Mouse (Mus musculus): ENCODE results near the gene Ccl7.

The Ccl7 gene

DNA sequence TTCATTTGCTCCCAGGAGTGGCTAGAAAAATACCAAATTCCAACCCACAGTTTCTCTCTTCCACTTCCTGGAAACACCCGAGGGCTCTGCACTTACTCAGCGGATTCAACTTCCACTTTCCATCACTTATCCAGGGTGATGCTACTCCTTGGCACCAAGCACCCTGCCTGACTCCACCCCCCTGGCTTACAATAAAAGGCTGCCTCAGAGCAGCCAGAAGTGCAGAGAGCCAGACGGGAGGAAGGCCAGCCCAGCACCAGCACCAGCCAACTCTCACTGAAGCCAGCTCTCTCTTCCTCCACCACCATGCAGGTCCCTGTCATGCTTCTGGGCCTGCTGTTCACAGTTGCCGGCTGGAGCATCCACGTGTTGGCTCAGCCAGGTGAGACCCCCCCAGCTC lies 10.2 kb upstream of the Ccl7 start, which contains the start of gene Ccl2:
Gene Ccl2, plus strand, starts transcription at position 216 of the 400 bp plus-strand sequence.
- DNase-seq (ENCODE audit: low spot score) = peak; percentile 79

DNA sequence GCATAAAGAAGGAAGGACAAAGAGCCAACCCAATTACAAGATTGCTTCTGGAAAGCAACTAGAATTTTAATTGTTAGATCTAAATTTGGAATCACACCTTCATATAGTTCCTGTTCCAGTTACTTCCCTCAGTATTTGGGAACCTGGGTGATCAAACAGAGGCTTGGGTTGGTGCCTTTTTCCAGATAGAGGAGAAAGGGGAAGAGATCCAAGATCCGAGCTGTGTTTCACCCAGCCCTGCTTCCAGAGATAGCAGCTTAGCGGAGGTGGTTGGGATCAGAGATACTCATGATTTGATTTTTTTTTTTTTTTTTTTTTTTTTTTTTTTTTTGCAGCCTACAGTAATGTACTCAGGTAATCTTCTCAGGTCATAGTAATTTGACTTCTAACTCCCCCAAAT lies 9.7 kb upstream of the Ccl7 start:
- no peak for DNase-seq (ENCODE audit: low spot score)

DNA sequence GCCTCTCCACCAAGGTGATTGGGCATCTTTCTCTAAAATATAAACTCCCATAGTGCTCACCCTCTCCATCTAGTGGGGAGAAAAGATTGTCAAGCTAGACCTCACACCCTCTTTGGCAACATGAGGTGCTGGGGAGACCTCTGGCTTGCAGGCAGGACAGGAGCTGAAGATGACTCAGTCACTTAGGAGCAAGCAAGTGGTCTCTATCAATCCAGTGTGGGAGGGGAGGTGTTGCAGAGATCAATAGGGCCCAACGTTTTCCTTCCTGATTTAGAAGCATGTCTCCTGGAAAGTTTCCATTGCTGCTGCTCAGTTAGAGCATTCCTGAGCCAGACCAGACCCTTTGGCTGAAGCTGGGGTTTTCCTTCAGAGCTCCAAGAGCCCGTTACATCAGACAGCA lies 7.0 kb upstream of the Ccl7 start, which contains the start of gene Gm17268:
Gene Gm17268, minus strand, starts transcription at position 28 of the 400 bp plus-strand sequence.
- DNase-seq (ENCODE audit: low spot score) = no peak

DNA sequence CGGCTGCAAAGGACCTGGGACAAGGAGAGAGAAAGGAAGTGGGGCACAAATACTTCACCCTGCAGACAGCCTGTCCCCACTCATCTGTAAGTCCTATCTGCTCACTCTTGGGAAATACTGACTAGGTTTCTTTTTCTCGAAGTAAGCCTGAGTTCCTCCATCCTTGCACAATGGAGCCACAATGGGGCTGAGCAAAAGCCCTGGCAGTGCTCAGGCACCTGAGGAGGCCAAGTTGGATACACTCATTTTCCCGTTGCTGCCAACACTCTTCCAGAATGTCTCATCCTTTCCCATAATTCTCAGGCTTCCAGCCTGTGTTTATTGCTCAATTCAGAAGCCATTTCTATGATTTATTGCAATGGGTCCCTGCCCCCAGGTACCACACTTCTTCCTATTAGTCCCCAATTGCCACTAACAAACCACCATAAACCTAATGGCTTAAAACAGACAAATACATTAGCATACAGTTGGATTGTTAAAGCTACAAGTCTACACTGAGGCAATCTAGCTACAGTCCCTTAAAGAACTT lies 6.3 kb upstream of the Ccl7 start:
- no peak for DNase-seq (ENCODE audit: low spot score)

DNA sequence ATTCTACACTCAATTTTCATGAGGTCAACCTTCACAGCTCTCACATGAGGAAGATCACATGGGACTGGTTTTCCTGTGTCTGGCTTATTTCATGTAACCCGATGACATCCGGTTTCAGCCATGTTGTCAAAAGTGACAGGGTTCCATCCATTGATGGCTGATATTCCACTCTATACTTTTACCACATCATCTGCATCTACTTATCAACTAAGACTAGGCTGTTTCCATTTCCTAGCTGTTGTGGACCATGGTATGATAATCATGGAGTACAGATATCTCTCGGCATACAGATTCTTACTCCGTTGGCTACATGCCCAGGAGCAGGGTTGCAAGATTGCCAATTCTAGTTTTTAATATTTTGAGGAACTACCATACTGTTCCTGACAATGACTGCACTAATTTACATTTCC lies 3.8 kb upstream of the Ccl7 start:
- DNase-seq (ENCODE audit: low spot score) = no peak

DNA sequence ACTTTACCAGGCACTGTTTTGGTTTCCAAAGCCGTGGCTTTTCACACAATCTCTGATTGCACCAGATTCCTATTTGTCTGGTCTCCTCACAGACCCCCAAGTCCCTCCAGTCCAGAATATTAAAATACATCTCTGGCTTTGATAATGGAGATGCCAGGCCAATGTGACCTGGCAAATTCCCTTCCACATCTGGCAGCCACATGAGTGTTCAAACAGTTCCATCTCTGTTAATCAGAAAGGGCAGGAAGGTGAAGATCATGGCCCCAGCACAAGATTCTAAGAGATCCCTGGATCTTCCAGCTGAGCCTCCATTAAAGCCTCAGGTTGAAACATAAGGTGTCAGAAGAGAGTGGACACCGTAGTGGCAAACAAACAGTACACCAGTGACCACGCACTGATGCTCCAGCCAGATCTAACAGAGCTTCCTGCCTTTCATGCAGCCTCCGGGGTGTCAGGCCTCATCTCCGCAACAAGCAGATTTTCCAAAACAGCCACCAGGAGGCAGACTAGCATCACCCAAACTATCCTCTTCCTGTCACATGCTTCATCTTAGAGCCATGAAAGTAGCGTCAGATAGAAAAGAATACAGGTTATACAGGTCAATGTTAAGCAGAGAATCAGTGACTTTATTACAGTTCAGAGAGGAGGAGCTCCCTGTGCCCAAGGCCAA lies 2.4 kb downstream of the Ccl7 start:
- DNase-seq (ENCODE audit: low spot score) = peak; percentile 53

DNA sequence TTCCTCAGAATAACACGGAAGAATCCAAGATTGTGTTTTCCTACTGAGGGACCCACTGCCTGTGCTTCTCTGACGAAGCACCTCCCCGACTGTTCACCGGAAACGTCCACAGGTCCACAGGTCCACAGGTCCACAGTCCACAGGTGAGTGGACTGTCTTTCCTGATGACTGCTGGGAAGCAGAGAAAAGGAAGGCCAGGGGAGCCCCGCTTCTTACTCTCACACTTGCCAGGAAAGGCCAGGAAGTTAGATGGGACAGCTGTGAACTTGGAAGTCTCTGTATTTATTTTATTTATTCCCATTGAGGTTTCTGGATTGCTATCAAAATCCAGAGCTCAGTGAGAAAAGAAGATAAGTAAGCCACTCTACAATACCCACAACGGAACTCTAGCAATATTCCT lies 8.3 kb downstream of the Ccl7 start:
- DNase-seq (ENCODE audit: low spot score) = no peak

DNA sequence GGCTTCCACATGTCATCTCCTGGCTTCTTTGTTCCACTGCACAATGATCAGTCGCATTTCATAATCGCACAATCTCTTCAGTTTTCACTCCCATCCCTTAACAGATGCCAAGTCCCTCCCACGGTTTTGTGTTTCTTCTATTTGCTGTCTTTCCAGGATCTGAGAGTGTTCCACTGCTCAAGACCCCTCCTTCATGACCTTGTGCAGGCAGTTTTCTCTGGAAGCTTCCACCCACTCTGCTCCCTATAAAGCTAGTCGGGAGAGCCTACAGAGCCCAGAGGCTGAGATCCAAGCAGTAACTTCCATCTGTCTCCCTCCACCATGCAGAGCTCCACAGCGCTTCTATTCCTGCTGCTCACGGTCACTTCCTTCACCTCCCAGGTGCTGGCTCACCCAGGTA lies 12.1 kb downstream of the Ccl7 start, which contains the start of gene Ccl11:
Gene Ccl11, plus strand, starts transcription at position 178 of the 400 bp plus-strand sequence.
- DNase-seq (ENCODE audit: low spot score) = no peak

DNA sequence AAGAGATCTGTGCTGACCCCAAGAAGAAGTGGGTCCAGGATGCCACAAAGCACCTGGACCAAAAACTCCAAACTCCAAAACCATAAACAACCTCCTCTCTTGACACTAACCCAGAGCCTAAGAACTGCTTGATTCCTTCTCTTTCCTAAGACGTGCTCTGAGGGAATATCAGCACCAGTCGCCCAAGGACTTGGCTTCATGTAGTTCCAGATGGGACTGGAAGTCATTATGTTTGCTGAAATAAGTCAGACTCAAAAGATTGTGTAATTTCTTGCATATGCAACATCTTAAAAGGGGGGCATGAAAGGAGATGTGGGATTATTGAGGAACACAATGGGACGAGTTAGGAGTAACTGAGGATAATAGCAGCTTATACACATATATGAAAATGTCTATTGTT lies 16.7 kb downstream of the Ccl7 start:
- DNase-seq (ENCODE audit: low spot score) = no peak

DNA sequence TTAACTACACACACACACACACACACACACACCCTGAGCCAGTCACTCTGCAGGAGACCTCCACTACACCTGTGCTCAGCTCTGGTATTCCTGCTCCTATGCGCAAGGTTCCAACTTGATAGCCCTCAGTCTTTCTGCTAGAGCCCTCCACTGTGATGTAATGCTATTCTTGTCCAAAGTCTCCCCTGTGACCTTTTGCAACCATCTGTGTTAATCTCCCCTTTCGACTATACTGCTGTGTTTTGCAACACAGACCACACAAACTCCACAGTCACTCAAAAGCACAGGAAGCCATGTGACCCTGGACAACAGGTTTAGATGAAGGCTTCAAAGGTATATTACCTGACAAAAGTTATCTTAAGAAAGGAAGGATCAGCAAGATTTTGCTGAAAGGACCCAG lies 17.9 kb downstream of the Ccl7 start:
- no peak for DNase-seq (ENCODE audit: low spot score)

DNA sequence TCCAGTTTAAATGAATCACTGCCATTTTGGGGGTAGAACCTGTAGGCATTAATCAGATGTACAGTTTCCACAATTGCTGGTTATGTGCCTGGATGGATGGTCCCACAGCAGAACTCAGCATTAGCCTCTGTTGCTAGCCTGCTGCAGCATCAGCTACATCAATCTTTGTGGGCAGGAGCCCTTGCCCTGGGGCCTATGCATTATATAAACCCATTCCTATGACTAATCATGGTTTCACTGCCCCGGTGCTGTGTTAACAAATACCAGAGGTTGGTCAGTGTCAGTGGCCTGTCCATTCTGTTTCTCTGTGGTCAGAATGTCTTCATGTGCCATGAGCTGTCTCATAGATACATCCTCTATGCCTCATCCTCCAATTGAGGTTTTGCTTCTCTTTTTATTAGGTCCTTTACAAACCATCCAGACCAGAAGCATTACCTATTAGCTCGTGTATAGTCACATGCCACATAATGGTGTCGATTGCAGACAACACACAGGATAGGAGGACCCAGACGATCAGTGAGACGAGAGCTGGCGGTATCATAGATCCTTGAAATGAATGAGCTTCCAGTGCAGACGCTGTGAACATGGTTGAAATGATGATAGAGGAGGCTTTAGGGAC lies 21.6 kb downstream of the Ccl7 start:
- DNase-seq (ENCODE audit: low spot score) = no peak

DNA sequence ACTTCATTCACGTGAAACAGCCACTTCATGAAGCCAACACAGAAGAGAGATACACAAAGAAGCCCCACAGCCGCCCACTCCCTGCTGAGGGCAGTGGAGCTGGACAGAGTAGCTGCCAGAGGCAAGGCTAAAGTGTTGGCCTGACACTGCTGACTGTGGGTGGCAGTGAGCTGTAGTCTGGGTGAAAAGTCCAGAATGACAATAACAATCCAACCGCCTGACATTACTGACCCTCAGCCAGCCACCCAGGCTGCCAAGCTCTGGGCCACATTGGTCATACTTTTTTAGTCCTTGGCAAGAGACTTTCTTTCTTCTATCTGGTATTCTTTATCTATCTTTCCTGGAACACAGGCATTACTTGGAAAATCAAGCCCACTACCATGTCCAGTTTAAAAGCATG lies 25.6 kb downstream of the Ccl7 start:
- no peak for DNase-seq (ENCODE audit: low spot score)

DNA sequence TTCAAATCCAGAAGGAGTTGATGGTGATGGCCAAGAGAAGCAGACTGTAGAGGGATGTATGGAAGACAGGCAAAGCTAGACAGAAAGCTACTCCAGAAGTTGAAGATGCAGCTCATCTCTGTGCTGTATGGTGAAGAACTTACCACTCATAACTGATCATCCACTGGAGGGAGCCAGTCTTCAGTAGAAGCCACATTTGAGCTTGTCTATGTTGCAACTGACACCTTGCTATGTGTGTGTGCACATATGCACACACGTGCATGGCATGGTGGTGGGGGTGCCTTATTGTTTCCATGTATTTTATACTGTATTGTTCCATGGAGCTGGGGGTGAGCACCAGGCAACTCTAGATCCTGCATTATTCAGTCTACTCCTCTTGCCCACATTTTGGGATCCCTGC lies 26.9 kb downstream of the Ccl7 start:
- peak; percentile 15 for DNase-seq (ENCODE audit: low spot score)

DNA sequence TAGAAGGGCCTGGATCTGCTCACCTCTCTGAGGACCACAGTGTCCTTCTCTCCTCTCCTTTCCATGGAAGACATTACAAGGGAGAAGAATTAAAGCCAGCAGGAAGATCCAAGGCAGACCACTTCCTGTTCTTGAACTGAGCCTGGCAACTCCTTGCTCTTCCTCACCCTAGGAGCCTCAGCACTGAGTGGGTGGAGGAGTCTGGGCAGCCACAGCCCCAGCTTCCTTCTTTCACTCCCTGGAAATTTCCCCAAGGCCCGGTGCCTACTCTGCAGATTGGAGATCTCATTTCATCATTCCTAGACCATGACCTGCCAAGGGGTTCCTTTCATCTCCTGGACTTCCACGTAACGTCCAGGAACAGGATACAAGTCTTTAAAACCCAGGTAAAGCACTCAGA lies 27.5 kb downstream of the Ccl7 start:
- DNase-seq (ENCODE audit: low spot score) = no peak

DNA sequence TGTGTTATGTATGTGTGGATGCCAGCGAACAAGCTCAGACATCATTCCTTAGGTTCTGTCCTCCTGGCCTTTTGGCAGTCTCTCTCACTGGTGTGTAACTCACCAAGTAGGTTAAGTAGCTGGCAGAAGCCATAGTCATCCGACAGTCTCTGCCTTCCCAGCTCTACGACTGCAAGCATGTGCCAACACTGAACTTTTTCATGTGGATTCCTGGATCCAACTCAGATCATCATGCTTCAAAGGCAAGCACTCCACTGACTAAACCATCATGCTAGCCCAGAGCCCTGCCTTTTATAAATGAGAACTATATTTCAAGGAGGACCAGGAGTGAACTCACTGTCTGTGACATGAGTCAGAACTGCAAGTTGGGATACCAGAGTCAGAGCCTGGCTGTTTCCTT lies 28.2 kb downstream of the Ccl7 start:
- no peak for DNase-seq (ENCODE audit: low spot score)

DNA sequence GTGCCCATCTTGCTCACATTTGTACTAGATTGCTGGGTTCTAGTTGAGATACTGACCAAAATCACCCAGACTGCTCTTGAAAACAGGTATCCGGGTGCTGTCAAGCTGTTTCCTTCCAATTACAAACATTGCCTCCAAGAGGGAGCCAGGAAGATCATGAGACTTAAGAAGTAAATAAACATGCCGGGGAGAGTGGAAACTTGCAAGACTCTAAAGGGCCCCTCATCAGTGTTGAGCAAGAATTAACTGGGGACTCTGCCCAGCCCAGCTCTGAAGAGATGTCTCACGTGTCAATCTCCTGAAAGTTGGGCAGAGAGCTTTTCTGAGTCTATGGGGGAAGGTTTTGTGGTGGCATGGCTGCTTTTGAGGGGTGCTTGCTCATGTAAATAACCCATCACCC lies 31.5 kb downstream of the Ccl7 start:
- no peak for DNase-seq (ENCODE audit: low spot score)

DNA sequence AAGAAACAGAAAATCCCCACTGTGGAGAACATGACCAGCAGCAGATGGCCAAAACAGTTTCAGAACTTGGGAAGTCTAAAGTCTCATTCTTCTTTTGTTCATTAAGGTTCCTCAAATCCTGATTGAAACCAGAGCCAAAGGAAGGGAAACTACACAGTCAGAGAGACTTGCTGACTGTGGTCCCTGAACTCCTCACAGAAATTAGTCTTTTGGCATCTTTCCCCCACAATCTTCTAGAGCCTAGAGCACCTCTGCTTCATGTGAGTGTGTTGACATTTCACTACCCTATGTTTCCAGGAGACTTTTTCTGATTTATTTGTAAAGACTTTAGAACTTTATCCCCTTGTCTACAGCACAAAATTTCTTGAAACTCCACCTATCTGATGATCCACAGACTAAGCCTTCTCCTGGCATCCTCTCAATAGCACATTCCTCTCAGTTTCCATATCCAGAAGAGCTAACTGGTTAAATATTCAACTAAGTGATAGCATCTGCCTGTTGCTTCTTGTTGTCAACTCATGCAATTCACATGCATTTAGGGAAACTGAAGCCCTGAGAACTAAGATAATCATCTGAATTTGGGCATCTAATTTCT lies 32.7 kb downstream of the Ccl7 start:
- no peak for DNase-seq (ENCODE audit: low spot score)

DNA sequence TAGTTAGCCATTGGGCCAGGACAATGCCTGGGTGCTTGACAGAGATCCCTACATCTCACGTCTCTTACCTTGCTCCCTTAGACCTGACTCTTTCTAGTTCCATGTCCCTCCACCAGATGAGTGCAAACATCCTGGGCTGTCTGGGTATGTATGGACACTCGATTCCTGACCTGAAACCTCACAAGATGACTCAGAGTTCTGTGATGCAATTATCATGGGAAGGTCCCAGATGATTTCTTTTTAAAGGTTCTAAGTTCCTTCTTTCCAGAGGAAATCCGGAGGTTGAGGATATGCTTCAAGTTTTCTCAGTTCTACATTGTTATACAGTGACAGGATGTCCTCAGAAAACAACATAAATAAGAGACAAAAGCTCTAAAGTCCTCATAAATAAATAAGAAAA lies 35.4 kb downstream of the Ccl7 start:
- no peak for DNase-seq (ENCODE audit: low spot score)

DNA sequence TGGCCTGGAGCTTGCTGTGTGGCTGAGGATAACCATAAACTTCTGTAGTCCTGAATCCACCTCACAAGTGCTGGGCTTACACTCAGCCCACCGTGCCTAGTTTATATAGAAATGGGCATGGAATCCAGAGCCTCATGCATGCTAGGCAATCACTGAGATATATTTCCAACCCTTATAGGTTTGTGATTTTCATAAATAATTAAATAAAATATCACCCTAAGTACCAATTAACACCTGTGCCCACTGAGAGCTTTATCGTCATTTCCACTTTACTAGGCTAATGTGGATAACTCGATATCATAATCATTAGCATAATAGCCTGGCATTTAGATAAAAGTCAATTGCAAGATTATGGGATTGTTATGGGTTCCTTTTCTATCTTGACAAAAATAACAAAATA lies 38.8 kb downstream of the Ccl7 start:
- no peak for DNase-seq (ENCODE audit: low spot score)
